Mouse (Mus musculus) gastrocnemius, adult 8-10 months (tissue): ENCODE results near the gene Sec24b. TPM values are rescaled to one million over a fixed set of nuclear protein-coding genes. Genes with fewer than 3 reads are reported as not detected.

Experiments used
- DNase-seq, 2 experiments: peaks; one replicate each; pipeline ENCODE4 v3.0.0; 2022; ENCODE audit warnings: low spot score in 2 of 2
- total RNA-seq, 4 experiments: library from RNA; stranded (reverse); gene quantifications; 2 replicates each; pipeline ENCODE4 v1.2.4; 2022

The Sec24b gene
- total RNA-seq, 4 experiments from 2014 or later = 18.4 to 25.6 (median 21.0) TPM

DNA sequence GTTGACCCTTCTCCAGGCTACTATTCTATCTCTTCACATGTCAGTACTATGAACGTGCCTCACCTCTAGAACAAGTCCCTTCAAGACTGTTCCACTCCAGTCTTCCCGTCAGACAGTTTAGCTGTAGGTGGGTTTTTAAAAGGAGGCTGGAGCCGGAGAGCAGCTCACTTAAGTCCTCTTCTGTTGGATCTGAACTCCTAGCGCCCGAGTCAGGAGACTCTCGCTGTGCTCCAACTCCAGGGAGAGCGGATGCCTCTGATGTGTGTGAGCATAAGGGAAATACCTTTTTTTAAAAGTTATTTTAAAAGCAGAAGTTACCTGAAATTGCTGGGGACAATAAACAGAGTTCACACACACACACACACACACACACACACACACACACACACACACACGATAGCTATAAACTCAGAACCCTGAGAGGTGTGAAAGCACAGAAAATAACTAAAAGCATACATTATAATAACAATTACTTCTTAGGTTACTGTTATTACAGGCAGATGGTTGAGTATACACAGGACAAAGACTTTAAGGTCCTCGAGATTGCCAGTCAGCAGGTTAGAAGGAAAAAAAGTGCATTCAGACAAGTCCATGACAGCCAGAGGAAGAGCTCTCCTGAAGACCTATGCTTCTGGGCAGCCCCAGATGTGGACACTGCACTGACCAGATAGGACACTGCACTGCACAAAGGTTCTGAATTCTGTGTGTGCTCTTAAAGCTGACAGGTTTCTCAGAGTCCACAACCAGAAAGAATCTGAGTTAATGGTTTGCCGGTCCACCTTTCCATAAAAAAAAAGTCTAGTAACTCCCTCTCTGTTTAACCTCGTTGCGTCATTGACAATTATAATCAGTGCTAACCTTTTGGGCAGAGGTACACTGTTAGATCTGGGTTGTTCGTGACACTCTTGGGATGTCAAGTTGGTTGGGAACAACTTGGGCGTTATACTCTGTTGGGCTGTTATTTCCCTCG is 5.7 kb downstream of the Sec24b start:
- no peak for DNase-seq

DNA sequence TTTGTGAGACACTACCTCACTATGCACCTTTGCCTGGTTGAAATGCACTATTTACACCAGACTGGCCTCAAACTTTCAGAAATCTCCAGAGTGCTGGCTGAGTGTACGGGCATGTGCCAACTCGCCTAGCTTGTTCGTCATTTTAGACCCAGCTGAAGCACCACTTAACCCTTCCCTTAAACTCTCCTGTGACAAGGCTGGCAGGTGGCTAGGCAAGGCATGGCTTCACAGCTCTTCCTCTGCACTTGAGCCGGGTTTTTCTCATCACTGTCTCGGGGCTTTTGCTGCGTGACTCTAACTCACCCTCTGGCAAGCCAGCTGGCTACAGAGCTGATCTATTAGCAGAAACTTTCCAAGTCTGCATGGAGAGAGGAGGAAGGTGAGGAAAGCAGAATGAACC is 6.8 kb downstream of the Sec24b start:
- no peak for DNase-seq

DNA sequence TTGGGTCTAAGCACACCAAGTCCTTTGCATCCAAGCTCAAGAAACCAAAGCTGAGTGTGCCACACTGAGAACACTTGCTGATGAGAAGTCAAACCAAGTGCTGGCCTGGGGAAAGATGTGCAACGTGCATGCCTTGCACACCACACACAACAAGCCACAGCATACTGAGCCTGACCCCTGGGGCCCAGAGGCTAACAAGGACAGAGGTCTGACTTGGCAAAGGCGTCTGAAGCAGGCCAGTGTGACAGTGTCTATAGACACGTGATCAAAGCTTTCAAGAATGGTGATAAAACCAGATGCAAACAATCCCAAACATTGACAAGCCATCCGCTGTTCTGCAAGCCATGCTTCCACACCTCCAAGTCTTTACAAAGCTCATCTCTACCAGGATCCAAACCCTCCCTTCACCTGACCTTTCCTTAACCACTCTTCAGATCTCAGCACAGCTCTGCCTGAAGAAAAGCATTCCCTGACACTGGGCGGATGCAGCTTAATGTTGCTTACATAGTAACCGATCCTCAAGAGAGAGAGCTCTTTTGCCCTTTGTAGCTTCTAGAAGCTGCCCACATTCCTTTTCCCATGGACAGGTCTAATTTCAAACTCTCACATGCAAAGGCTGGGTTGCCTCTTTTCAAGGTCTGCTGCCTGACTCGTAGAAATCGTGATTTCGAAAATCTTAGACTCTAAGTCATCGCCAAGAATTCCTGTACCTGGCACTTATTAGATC is 7.8 kb downstream of the Sec24b start:
- no peak for DNase-seq

DNA sequence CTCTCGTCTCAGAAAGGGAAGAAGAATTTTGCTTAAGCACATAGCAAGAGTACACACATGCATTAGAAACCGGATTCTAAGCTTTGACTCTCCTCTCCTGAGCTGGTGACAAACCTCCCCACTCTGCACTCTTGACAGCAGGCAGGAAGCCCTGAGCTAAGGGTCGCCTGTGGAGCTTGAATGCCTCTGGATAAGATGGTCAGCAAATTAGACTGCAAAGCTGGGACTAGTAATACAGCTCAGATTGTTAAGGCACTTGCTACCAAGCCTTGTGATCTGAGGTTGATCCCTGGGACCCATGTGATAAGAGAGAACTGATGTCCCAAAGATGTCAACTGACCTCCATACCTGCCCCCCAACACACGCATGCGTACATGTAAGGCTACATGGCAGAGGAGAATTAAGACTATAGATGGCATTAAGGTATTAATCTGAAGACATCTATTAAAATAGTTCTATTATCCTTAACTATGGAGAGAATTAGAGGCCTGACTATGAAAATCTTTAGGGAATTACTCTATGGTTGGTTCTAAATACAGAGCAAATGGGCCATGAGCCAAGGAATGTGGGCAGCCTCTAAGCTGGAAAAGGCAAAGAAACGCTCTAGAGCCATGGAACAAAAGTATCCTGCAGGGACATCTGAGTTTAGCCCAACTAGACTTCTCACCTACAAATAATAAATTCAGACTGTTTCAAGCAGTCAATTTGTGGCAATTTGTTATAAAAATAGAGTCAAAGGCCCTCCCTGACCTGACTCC is 8.6 kb downstream of the Sec24b start:
- no peak for DNase-seq

DNA sequence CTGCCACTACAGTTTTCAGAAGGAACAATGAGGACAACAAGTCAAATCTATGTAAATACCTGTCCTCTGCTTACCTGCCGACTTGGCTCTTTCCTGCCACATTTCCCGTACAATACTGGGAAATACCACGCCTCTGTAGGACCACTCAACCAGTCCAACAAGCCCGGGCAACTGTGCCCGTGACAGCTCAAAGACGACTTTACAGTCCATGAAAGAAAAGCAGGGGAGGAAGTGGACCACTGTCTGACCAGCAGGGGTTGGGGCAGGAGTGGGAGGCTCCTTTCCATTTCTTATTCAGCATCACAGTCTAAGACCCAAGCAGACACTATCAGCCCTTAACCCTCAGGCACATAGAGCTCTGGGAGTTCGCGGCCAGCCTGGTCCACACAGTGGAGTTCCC is 9.2 kb downstream of the Sec24b start:
- DNase-seq = no peak

- no peak for DNase-seq
Observed at GRCm38 (mm10) chr3:130040711-130041110, 20.6 kb downstream of the Sec24b start.

- DNase-seq = no peak
Observed at GRCm38 (mm10) chr3:130040017-130040416, 21.3 kb downstream of the Sec24b start.

DNA sequence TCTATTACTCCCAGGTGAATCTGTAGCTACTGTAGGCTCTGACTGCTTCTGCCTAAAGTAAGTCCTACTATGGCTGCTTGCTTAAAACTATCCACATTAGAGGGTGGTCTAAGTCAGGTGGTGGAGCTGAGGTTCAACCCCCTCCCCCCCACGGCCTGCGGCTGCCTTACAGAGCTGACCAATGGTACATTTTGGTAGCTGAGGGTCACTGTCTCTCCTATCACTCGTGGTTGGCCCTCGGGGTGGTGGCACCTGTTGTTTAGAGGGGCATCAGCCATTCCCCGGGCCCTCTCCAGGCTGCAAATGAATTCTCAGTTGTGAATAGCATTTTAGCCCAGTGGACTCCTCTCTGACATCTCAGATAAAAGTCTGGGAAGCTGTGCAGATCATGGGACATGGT is 32.6 kb downstream of the Sec24b start:
- DNase-seq = no peak

DNA sequence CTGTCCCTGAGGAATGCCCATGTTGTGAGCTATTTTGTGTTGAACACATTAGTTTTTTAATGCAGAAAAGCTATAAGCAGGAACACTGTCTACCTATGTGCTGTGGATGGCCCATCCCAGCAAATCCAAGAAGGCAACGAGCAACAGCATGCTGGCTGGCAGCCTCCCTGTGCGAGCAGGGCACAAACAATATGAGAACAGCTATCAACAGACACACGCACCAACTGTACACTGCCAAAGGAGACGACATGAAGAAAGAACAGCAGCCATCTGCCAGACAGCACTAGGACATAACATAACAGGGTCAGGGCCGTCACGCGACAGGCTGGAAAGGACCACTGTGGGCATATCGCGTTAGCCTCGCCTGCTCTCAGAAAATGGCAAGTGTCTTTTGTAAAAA is 35.2 kb downstream of the Sec24b start:
- no peak for DNase-seq

GRCm38 (mm10) chr3:130025556-130025955 is 35.8 kb downstream of the Sec24b start:
- DNase-seq = no peak

DNA sequence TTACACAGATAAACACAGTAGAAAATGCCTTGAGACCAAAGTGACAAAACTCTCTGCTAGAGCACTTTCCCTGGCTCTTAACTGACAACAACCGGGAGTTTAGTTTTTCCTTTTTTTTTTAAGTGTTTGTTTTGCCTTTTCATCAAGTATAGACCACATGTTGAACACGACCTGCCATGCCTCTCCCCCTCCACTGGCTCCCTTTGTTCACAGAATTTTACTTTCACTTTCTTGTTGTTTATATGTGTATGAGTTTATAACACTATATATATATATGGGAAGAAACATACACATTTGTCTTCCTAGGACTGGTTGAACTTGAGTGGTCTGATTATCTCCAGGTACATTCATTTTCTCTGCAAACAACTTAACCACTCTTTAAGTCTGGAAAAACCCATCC is 48.4 kb downstream of the Sec24b start:
- no peak for DNase-seq

- no peak for DNase-seq
Observed at GRCm38 (mm10) chr3:130011236-130011635, 50.1 kb downstream of the Sec24b start.

- no peak for DNase-seq
Observed at GRCm38 (mm10) chr3:130006141-130006540, 55.2 kb downstream of the Sec24b start.

GRCm38 (mm10) chr3:130000926-130001325 is 60.4 kb downstream of the Sec24b start:
- no peak for DNase-seq

DNA sequence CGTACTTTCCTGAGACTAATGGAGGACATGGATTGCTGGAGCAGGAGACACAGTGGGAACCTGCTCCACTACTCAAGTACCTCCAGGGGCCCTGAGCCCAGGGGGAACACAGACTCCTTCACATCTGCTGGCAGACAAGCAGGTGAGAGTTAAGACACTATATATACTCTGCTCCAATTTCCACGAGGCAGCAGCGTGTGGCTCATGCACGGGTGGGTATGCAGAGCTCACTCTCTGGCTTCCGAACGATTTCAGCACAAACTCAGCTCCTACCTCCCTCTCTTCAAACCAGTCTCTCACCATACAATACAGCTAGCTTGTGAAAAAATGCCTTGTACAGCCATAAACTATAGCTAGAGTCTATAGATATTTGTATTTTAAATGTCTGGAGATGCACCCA is 62.8 kb downstream of the Sec24b start:
- DNase-seq = no peak

GRCm38 (mm10) chr3:129998001-129998400 is 63.4 kb downstream of the Sec24b start:
- DNase-seq = no peak

- no peak for DNase-seq
Observed at GRCm38 (mm10) chr3:129997324-129997723, 64.0 kb downstream of the Sec24b start.

- DNase-seq = no peak
Observed at GRCm38 (mm10) chr3:129987297-129987696, 74.1 kb downstream of the Sec24b start.

GRCm38 (mm10) chr3:129985335-129985734 is 76.0 kb downstream of the Sec24b start:
- no peak for DNase-seq

- no peak for DNase-seq
Observed at GRCm38 (mm10) chr3:129984797-129985196, 76.6 kb downstream of the Sec24b start.

GRCm38 (mm10) chr3:129982271-129982670 is 79.1 kb downstream of the Sec24b start:
- DNase-seq = no peak

DNA sequence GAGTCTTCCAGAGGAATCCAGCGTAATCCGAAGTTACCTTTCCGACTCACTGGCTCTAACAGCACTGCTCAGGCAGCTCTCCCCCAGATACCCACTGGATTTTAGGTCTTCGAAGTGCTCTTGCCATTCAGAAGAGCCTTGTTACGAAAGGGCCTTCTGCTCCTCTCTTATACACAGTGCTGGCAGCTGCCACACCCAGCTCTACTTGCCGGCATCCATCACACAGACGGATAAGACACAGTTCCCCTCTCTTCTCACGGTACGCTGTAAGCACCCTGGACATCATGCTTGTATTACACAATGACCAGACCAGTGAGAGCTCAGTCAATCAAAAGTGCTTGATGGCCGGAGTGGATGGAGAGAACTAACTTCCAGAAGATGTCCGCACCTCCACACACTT is 79.6 kb downstream of the Sec24b start:
- no peak for DNase-seq
